Mouse (Mus musculus) lung, postnatal 10 days (tissue): Measurements from ENCODE around the gene Wdr90.
"Not testable (repeated sequence)": the region's sequence is repeated elsewhere in the genome, so short reads cannot be mapped to it uniquely, and the experiment has no call there.

Experiments
- DNase-seq: peaks from one replicate; pipeline ENCODE4 v3.0.0; 2021

Wdr90 gene

GRCm38 (mm10) chr17:25828712-25829557 is 32.4 kb downstream of the Wdr90 start, which contains the start of gene Jmjd8:
Jmjd8 (plus strand) TSS chr17:25828867.
- peak; percentile 81 for DNase-seq

- peak; percentile 17 for DNase-seq
These were observed 33.1 kb downstream of the Wdr90 start for GRCm38 (mm10) chr17:25828223-25828594.

- no peak for DNase-seq
These were observed 33.6 kb downstream of the Wdr90 start for GRCm38 (mm10) chr17:25827546-25828222.

GRCm38 (mm10) chr17:25827011-25827410 is 34.3 kb downstream of the Wdr90 start:
- DNase-seq, result no peak

GRCm38 (mm10) chr17:25825984-25826570 is 35.2 kb downstream of the Wdr90 start:
- DNase-seq, result no peak

GRCm38 (mm10) chr17:25825311-25825710 is 36.0 kb downstream of the Wdr90 start:
- no peak for DNase-seq

GRCm38 (mm10) chr17:25824362-25825142 is 36.7 kb downstream of the Wdr90 start:
- DNase-seq, result no peak

GRCm38 (mm10) chr17:25823452-25823851 is 37.8 kb downstream of the Wdr90 start, which contains the start of gene Wdr24:
Wdr24 (plus strand) TSS chr17:25823627.
- DNase-seq, result peak; percentile 89

- no peak for DNase-seq
These were observed 42.2 kb downstream of the Wdr90 start for GRCm38 (mm10) chr17:25818851-25819780.

- DNase-seq, result no peak
These were observed 43.6 kb downstream of the Wdr90 start for GRCm38 (mm10) chr17:25817662-25818061.

GRCm38 (mm10) chr17:25813471-25813870 is 47.8 kb downstream of the Wdr90 start:
- DNase-seq, result peak; percentile 92

- DNase-seq, result no peak
These were observed 50.4 kb downstream of the Wdr90 start for GRCm38 (mm10) chr17:25810890-25811289.

- DNase-seq, result no peak
These were observed 51.5 kb downstream of the Wdr90 start for GRCm38 (mm10) chr17:25809606-25810340.

GRCm38 (mm10) chr17:25808789-25809605 is 52.3 kb downstream of the Wdr90 start, which contains the start of gene Fbxl16:
Fbxl16 (plus strand) TSS chr17:25809085.
- peak; percentile 76 for DNase-seq

GRCm38 (mm10) chr17:25808028-25808427 is 53.3 kb downstream of the Wdr90 start:
- DNase-seq, result no peak

- DNase-seq, result not testable (repeated sequence)
These were observed 53.8 kb downstream of the Wdr90 start for GRCm38 (mm10) chr17:25807452-25807851.

GRCm38 (mm10) chr17:25806507-25806906 is 54.8 kb downstream of the Wdr90 start:
- DNase-seq, result no peak

GRCm38 (mm10) chr17:25802825-25803517 is 58.3 kb downstream of the Wdr90 start:
- DNase-seq, result peak; percentile 52

- peak; percentile 82 for DNase-seq
These were observed 60.3 kb downstream of the Wdr90 start for GRCm38 (mm10) chr17:25801029-25801428.
